Mouse (Mus musculus) embryo, embryonic 11.5 days (tissue): ENCODE results near the gene Ganab.
"Not testable (repeated sequence)": the region's sequence is repeated elsewhere in the genome, so short reads cannot be mapped to it uniquely, and the experiment has no call there.

Source experiments
- DNase-seq: peaks from one replicate; pipeline ENCODE4 v3.0.0-alpha.2; 2012; ENCODE audit warnings: low read depth, low spot score

Gene Ganab

GRCm38 (mm10) chr19:8897865-8898495 lies at the start of gene Ganab:
TSS of gene Ganab (plus strand) at chr19:8898071.
- DNase-seq, result peak; percentile 93

DNA sequence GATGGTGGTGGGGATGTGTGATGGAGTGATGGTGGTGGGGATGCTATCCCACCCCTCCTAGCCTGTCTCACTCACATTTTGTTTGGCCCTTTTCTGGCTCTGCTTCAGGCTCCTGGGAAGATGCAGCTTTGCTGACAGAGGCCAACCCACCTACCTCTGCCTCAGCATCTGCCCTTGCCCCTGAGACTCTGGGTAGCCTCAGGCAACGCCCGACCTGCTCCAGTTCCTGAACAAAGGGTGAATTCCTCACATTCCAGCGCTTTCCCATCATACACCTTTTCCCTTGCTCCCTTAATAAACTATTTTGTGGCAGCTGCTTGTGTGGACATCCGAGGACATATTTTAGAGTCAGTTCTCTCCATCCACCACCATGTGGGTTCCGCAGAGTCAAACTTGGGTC lies 49.5 kb upstream of the Ganab start:
- no peak for DNase-seq

GRCm38 (mm10) chr19:8850402-8850901 lies 47.4 kb upstream of the Ganab start, which contains the start of gene Lrrn4cl:
TSS of gene Lrrn4cl (plus strand) at chr19:8850768.
- no peak for DNase-seq

- no peak for DNase-seq
Observed at GRCm38 (mm10) chr19:8851639-8852038, 46.2 kb upstream of the Ganab start.

DNA sequence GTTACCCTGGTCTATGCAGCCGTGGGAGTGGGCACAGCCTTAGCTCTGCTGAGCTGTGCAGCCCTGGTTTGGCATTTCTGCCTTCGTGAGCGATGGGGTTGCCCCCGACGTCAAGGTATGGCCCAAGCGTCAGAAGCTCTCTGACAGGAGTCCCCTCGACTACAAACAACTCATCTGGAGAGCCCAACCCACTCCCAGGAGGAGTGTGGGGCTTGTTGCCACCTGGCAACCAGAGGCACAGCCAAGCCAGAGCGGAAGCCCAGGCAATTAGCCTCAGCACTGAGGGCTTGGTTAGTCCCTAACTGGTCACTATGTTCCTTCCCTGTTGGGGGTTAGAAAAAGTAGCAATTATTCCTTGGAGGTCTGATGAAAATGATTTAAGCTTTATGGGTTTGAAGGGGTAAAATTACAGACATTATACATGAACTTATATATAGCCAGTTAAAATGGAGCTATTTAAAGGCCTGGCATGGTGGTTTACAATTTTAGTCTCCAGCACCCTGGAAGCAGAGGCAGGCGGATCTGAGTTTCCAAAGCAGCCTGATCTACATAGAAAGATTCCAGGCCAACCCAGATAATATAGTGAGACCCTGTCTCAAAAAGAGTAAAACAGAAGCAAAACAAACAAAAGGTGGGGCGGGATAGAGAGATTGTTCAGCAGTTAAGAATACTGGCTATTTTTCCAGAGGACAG lies 45.5 kb upstream of the Ganab start:
- DNase-seq, result no peak

GRCm38 (mm10) chr19:8853117-8853516 lies 44.8 kb upstream of the Ganab start:
- no peak for DNase-seq

DNA sequence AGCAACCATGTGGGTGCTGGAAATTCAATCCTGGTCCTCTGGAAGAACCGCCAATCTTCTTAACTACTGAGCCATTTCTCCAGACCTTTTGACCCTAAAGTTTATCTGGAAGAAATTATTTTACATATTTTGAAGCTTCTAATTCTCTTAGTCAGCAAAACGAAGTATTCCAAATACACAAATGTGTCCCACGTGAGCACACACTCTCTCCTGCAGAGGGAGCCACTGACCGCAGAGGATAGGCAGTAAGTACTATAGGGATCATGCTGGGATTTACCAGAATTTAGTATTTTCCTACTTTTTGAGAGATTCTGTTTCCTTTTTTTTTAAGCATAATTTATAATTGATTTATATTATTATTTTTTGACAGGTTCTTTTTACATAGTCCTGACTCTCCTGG lies 40.2 kb upstream of the Ganab start:
- DNase-seq, result no peak

DNA sequence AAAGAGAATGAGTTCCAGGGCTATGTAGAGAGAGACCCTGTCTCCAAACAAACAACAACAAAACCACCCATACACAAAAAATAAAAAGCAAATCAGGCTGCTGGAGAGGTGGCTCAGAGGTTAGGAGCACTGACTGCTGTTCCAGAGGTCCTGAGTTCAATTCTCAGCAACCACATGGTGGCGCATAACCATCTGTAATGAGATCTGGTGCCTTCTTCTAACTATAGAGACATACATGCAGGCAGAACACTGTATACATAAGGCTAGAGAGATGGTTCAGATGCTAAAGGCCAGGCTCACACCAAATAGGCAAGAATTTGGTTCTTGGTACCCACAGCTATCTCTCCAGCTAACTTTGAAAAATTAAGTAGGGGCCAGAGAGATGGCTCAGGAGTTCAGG lies 38.9 kb upstream of the Ganab start:
- no peak for DNase-seq

GRCm38 (mm10) chr19:8864265-8864664 lies 33.6 kb upstream of the Ganab start:
- DNase-seq, result no peak

- not testable (repeated sequence) for DNase-seq
Observed at GRCm38 (mm10) chr19:8870381-8870780, 27.5 kb upstream of the Ganab start.

DNA sequence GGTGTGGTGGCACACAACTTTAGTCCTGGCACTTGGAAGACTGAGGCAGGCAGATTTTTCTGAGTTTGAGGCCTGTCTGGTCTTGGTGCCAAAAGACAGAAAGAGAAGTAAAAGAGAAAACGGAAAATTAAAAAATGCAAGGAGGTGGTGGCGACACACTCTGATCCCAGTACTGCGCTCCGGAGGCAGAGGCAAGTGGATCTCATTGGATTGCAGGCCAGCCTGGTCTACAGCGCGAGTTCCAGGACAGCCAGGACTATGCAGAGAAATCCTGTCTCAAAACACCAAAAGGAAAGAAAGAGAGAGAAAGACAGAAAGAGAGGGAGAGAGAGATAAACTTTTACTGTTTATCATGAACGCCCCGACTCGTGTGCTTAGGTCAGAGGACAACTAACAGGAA lies 27.0 kb upstream of the Ganab start:
- DNase-seq, result no peak

- peak; percentile 91 for DNase-seq
Observed at GRCm38 (mm10) chr19:8871267-8872186, 26.3 kb upstream of the Ganab start, which contains the start of gene Ubxn1. TSS of gene Ubxn1 (plus strand) at chr19:8871496.

- no peak for DNase-seq
Observed at GRCm38 (mm10) chr19:8872266-8872840, 25.5 kb upstream of the Ganab start.

- DNase-seq, result no peak
Observed at GRCm38 (mm10) chr19:8875031-8875430, 22.8 kb upstream of the Ganab start.

DNA sequence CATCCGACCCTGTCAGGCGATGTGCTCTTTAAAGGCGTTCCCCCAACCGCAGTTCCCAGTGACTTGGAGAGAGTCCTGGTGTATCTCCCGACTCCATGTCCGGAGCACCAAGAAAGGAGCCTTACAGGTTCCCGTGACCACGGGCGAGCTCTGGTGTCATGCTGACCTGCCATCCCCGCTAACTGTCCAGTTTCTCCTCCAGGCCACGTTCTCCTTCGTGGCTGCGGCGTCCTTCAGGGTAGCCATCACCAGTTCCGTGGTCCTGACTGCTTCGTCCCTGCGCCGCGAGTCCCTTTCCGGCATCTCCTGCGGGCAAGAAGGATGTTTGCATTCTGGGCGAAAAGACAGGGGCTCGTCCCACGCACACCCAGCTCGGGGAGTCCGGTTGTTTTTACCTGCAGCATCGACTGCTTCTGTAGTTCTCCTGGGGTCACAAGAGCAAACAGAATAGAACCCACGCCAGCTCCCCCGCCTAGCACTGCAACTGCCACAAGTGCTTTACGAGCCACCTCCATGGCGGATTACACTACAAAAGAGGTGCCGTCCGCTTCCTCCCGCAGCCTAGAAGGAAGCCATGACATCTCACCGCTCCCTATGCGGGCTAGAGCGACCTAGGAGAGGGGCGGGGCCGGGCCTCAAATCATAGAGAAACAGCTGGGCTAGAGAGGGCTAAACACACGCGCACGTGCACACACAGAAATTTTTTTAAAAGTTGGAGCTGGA lies 17.4 kb upstream of the Ganab start, which contains the start of gene Uqcc3:
Gene Uqcc3, minus strand, starts transcription at position 613 of the 723 bp plus-strand sequence.
- DNase-seq, result peak; percentile 70

DNA sequence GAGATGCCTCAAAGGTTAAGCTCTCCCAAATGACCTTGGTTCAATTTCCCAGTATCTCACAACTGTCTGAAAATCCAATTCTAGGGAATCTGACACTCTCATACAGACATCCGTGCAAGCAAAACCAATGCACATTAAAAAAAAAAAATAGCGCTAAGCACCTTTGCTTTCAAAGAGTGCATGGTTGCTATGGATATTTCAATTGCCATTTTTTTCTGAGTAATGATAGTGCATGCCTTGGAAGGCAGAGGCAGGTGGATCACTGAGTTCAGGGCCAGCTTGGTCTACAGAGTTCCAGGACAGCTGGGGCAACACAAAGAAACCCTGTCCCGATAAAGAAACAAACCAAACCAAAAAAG lies 16.9 kb upstream of the Ganab start:
- no peak for DNase-seq

- DNase-seq, result no peak
Observed at GRCm38 (mm10) chr19:8883616-8884015, 14.3 kb upstream of the Ganab start, which contains the start of the genes Lbhd1 and Gm49403. TSS of gene Lbhd1 (plus strand) at chr19:8883732. TSS of gene Gm49403 (plus strand) at chr19:8883930.

GRCm38 (mm10) chr19:8886916-8887584 lies 10.8 kb upstream of the Ganab start:
- no peak for DNase-seq

DNA sequence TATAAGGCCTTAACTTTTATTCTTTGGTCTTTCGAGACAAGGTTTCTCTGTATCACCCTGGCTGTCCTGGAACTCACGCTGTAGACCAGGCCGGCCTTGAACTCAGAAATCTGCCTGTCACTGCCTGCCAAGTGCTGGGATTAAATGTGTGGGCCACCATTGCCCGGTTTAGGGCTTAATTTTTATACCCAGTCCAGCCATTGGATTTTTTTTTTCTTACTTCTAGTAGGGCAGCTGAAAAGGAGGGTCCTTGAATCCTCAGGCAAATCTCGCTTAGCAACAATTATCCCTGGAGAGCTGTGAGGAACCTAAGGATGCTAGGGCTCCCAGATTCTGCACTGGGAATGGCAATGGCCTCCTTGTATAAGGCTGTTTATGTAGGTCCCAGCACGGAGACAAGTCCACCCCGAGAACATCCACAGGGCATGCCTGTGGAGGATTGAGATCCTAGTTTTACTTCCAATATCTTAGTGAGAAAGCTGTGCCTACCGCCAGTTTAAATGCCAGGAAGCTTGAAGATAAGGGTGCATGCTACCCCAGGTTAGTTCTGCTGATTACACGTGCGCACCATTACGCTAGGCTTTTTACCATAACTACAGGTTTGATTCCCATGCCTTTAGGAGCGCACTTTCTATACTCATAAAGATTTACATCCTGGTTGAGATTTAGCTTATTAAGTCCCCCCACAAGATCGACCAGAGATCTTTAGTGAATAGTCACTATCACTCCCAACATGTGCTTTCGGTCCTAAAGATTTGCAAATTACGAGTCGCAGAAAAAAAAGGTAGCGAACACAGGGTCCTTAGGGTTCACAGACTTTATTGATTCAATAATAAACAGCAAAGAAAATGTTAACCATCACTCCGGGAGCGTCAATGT lies 10.0 kb upstream of the Ganab start:
- DNase-seq, result no peak
